Mouse (Mus musculus) limb, embryonic 13.5 days (tissue): ENCODE measurements around the gene Pigp. TPM values are rescaled to one million over a fixed set of nuclear protein-coding genes. Genes with fewer than 3 reads are reported as not detected.
A peak's percentile ranks its signal among the peaks of the same experiment; 100 is the strongest.

Source experiments
- ATAC-seq: fragments of 200-750 bp; cut with Nextera tagmentation; 2 replicates; pipeline ENCODE4 v1.8.0; 2017; ENCODE audit warnings: low read depth, moderate number of reproducible peaks, moderate TSS enrichment; ENCODE audit not compliant: low FRiP score
- H3K27ac ChIP-seq: fragments of 300-500 bp; sonication (generic); 2 replicates; pipeline ENCODE4 v1.5.1; 2015; ENCODE audit warnings: inconsistent platforms, mild to moderate bottlenecking, moderate library complexity
- H3K27me3 ChIP-seq: fragments of 300-500 bp; sonication (generic); 2 replicates; pipeline ENCODE4 v1.6.1; 2015; ENCODE audit warnings: mild to moderate bottlenecking, inconsistent platforms
- H3K36me3 ChIP-seq: fragments of 300-500 bp; sonication (generic); 2 replicates; pipeline ENCODE4 v1.6.1; 2015; ENCODE audit warnings: inconsistent platforms, mild to moderate bottlenecking, moderate library complexity
- H3K4me1 ChIP-seq: fragments of 300-500 bp; sonication (generic); 2 replicates; pipeline ENCODE4 v1.6.1; 2015; ENCODE audit warnings: inconsistent platforms
- H3K4me2 ChIP-seq: fragments of 300-500 bp; sonication (generic); replicated peaks from 2 replicates; pipeline ENCODE4 v1.6.1; 2015; ENCODE audit warnings: inconsistent platforms, mild to moderate bottlenecking, moderate library complexity
- H3K4me3 ChIP-seq: fragments of 300-500 bp; sonication (generic); 2 replicates; pipeline ENCODE4 v1.5.1; 2015; ENCODE audit warnings: moderate library complexity, mild to moderate bottlenecking, inconsistent platforms
- H3K9ac ChIP-seq: fragments of 300-500 bp; sonication (generic); 2 replicates; pipeline ENCODE4 v1.6.1; 2015; ENCODE audit warnings: mild to moderate bottlenecking, inconsistent platforms
- H3K9me3 ChIP-seq: fragments of 300-500 bp; sonication (generic); 2 replicates; pipeline ENCODE4 v1.6.1; 2016; ENCODE audit warnings: inconsistent platforms
- WGBS: fragments of 180-500 bp; shearing (Covaris S2); methylation state at CpG from one replicate; pipeline ENCODE4 v1.1.7; 2015; 5-methylcytosine and 5-hydroxymethylcytosine counted together
- polyA plus RNA-seq: library from polyadenylated mRNA; unstranded; fragments of >200 nt; fragmentation: Nextera tagmentation; extraction: Ambion mirVana; gene quantifications from 2 replicates; pipeline ENCODE4 v1.2.1, GENCODE M21; 2015

The Pigp gene
- polyA plus RNA-seq, 1 experiment from 2014 or later, result 105 TPM

DNA sequence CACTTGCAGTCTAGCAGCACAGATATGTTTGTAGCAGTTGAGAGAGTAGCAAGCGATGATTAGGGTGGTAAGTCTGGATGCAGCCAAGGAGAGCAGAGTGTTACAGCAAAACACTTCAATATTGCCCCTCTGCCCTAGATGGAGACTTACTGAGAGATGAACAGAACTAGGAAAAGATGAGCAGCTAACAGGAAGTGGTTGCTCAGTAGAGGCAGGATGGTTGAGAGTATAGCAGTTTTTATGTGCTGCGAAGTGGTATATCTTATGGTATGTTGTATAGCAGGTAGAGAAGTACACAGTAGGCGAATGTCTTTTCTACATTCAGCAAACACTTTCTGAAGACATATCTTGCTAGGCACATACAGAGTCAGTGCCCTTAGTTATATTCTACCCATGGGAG lies 11.6 kb upstream of the Pigp start:
- peaks cover 12% of the 10 kb centered on the region for H3K4me1 ChIP-seq
- 93% methylated on average over 3 of the region's 3 CpGs for WGBS
- no peak overlapping the region for H3K4me3 ChIP-seq
- H3K27ac ChIP-seq, result no peak overlapping the region
- no peak overlapping the region for H3K4me2 ChIP-seq
- no peaks in the 10 kb centered on the region for H3K9me3 ChIP-seq
- no peak overlapping the region for H3K9ac ChIP-seq
- peaks cover 6% of the 10 kb centered on the region; the same call in 1 of the 2 replicates for H3K36me3 ChIP-seq
- no peaks in the 10 kb centered on the region for H3K27me3 ChIP-seq
- no peak for ATAC-seq

DNA sequence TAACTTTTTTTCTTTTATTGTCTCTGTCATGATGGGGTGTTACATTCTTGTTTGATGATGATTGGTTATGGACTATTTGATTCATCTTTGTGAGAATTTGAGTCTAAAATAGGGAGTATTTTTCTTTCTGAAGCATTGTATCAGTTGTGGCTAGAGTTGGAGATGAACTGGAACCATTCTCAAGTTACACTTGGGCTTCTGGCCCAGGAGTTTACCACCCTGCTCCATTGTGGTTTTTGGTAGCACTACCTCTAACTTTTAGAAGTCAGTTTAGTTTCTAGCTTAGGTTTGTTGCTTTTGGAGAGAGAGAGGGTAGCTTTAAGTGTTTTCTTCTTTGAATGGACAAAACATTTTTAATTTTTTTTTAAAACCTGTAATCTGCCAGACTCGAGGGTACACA lies 7.7 kb upstream of the Pigp start:
- ATAC-seq, result no peak
- Histone ChIP-seq H3K4me1 (peaks cover 22% of the 10 kb centered on the region), H3K4me2 (no peak overlapping the region), H3K27ac (no peak overlapping the region), H3K27me3 (no peaks in the 10 kb centered on the region), H3K9ac (no peak overlapping the region), H3K36me3 (no peaks in the 10 kb centered on the region), H3K4me3 (no peak overlapping the region), H3K9me3 (no peaks in the 10 kb centered on the region)
- 76% methylated on average over 1 of the region's 1 CpGs for WGBS

DNA sequence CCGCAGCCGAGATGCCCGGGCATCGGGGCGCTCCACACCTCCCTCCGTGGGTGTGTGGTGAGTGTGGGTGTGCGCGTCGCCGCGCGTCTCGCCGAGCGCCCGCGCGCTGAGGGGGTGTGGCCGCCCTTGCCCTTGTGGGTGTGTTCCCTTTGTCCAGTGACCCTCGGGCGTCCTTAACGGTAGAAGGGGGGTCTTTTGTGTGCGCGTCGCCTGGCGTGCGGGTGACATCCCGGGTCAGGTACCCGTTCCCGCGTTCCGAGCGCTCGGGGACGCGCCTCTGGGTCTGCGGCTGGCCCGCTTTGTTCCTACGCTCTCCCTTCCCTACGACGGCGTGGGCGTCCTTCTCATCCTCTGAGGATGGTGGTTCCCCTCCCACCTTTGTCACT lies 734 bp downstream of the Pigp start:
- H3K27me3 ChIP-seq, result no peaks in the 10 kb centered on the region
- no peaks in the 10 kb centered on the region for H3K36me3 ChIP-seq
- WGBS, result under 1% methylated on average over 42 of the region's 43 CpGs
- peak overlapping the region; percentile 76 for H3K4me2 ChIP-seq
- H3K9ac ChIP-seq, result peak overlapping the region; percentile 93
- no peaks in the 10 kb centered on the region for H3K9me3 ChIP-seq
- peak overlapping the region; percentile 88 for H3K4me3 ChIP-seq
- peak overlapping the region; percentile 98 for H3K27ac ChIP-seq
- ATAC-seq, result peak; percentile 70
- peaks cover 29% of the 10 kb centered on the region for H3K4me1 ChIP-seq

DNA sequence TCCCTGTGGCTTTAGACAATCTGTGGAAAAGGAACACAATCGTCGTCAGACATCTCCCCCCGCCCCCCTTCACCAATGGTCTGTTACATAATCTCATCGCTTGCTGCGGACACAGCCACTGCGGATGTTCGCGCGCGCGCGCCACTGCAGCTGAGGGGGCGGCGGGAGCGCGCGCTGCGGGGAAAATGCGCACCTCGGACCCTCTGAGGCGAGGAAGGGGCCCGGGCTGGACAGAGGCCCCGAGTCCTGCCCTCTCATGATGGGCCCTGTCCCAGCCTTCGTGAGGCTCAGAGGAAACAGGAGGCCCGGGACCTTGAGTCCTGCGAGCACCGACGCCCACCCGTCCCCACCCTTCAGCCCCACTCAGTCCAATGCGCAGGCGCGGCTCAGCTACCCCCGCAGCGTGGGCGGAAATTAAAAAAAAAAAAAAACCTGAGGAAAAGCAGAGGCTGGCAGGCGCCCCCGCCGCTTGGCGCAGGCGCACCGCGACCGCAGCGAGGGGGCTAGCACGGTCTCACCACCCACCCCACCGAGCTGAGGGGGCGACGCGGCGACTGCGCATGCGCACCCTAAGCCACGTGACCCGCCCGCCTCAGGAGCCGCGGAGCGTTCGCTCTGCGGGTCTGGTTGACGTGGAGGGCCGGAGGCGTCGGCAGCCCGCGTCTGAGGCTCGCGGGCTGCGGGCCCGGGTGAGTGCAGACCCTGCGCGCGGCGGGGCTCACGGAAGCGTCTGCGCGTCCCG lies 1.3 kb downstream of the Pigp start, which contains the start of gene Ttc3:
TSS of gene Ttc3 (plus strand) at position 446 of the 742 bp plus-strand sequence.
- Histone ChIP-seq H3K36me3 (no peaks in the 10 kb centered on the region), H3K4me2 (peak within 1 kb of the TSS; percentile 76), H3K9me3 (no peaks in the 10 kb centered on the region), H3K9ac (peak within 1 kb of the TSS; percentile 93), H3K4me1 (peaks cover 29% of the 10 kb centered on the region), H3K27me3 (no peaks in the 10 kb centered on the region), H3K27ac (peak within 1 kb of the TSS; percentile 98), H3K4me3 (peak within 1 kb of the TSS; percentile 88)
- WGBS, result under 1% methylated on average over 75 of the region's 79 CpGs
- peak; percentile 85 for ATAC-seq

DNA sequence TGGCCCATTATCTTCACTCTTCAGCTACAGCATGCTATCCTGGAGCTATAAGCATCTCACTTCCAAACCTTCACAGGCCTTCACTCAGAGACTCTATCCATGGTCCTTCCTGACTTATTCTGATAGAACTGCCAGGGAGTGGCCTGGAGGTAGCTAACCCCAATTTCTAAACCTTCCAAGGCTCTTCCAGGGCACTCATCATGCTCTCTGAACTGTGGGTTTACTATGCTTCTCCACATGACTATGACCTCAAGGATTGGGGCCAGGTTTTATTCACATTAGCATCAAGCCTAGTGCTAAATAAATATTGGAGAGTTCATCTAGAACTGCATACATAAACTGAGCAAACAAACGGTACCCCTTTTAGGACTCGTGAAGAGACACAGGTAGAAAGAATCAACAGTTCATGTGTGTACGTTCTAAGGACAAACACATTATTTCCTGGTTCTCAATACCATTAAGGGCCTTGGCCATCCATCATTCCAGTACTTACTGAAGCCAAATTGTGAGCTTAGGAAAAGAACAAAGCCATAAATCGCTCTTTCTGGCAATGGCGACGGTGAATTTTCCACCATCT lies 2.0 kb downstream of the Pigp start:
- peaks cover 25% of the 10 kb centered on the region for H3K4me1 ChIP-seq
- no peaks in the 10 kb centered on the region for H3K9me3 ChIP-seq
- no peaks in the 10 kb centered on the region for H3K27me3 ChIP-seq
- H3K27ac ChIP-seq, result peak overlapping the region; percentile 98
- H3K4me2 ChIP-seq, result peak overlapping the region; percentile 76
- H3K36me3 ChIP-seq, result peaks cover 4% of the 10 kb centered on the region
- H3K9ac ChIP-seq, result peak overlapping the region; percentile 93
- WGBS, result 9% methylated on average over 6 of the region's 6 CpGs
- H3K4me3 ChIP-seq, result peak overlapping the region; percentile 88
- ATAC-seq, result no peak

DNA sequence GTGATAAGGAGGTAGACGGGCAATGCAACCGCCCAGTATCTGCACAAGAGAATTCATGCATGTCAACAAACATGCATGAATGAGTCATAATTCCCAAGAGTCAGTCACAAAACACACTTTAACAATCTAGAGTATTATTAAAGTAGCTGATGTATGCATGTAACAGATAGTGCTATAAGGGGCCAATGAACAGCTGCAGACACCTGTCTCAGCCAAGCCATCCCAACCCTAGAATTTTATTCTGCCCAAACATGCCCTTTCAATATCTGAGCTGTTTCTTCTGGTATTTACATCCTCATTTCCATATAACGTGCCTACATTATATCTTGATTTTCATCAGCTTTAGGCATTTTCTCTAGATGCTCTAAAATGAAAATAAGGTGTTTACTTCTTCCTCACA lies 6.2 kb downstream of the Pigp start:
- no peaks in the 10 kb centered on the region for H3K9me3 ChIP-seq
- H3K4me1 ChIP-seq, result peaks cover 12% of the 10 kb centered on the region
- peaks cover 5% of the 10 kb centered on the region for H3K36me3 ChIP-seq
- H3K4me2 ChIP-seq, result no peak overlapping the region
- no peak overlapping the region for H3K9ac ChIP-seq
- no peak overlapping the region for H3K27ac ChIP-seq
- no peaks in the 10 kb centered on the region for H3K27me3 ChIP-seq
- H3K4me3 ChIP-seq, result no peak overlapping the region
- ATAC-seq, result no peak
- 92% methylated on average over 3 of the region's 3 CpGs for WGBS

DNA sequence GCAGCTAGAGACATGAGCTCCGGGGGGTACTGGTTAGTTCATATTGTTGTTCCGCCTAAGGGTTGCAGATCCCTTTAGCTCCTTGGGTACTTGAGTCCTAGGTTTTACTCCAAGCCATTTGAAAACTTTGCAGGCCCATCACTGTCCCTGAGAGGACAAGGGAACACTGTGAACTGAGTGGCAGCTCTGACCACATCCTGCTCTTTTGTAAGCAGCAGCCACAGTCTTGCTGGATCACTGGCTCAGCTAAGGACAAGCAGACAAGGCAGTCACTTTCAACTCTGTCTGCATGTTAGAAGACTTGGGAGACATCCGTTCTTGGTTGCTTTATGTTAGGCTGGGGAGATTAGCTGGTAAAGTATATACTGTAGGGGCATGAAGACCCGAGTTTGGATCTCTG lies 7.8 kb downstream of the Pigp start:
- 90% methylated on average over 4 of the region's 4 CpGs for WGBS
- no peak for ATAC-seq
- Histone ChIP-seq H3K27ac (no peak overlapping the region), H3K4me3 (no peak overlapping the region), H3K4me1 (0 out of 2 replicates have a peak, but pooled peaks cover 4% of the 10 kb centered on the region), H3K27me3 (no peaks in the 10 kb centered on the region), H3K36me3 (peaks cover 5% of the 10 kb centered on the region), H3K9ac (no peak overlapping the region), H3K4me2 (no peak overlapping the region), H3K9me3 (no peaks in the 10 kb centered on the region)

DNA sequence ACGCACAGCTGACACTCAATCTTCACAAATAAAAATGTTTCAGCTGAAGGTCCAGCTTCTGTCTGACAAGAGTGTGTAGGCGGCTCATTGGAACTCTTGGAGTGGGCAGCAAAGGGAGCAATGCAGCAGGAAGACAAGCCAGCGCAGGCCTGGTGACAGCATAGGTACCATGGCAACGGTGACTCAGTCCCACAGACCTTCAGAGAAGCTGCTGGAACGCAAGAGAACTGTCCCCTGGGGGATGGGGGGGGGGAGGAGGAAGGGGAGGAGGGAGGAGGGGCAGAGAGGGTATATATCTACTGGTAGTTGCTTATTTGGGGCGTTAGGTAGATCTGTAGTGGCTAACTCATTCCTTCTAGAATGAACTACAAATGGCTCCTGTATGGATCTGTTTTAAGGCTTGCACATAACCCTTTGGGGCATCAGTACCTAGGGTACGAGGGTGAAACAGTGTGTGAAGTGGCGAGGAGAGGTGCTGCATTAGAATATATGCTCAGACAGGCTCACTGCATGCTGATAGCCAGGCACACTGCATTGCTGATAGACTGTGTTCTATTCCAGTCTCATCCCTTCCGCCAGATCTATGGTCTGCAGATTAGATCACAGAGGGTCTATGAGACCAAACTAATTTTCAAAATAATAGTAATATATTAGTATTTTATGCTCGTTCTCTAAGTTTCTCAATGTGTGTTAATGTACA lies 9.3 kb downstream of the Pigp start:
- whole genome bisulfite sequencing, result 53% methylated on average over 10 of the region's 10 CpGs
- Histone ChIP-seq H3K27me3 (no peaks in the 10 kb centered on the region), H3K4me2 (no peak overlapping the region), H3K4me1 (0 out of 2 replicates have a peak, but pooled peaks cover 4% of the 10 kb centered on the region), H3K36me3 (peaks cover 5% of the 10 kb centered on the region), H3K9me3 (no peaks in the 10 kb centered on the region), H3K4me3 (no peak overlapping the region), H3K27ac (no peak overlapping the region), H3K9ac (0 out of 2 replicates have a peak overlapping the region, but pooled peaks have one; percentile 31)
- no peak; the same call in 1 of the 2 replicates for ATAC-seq

DNA sequence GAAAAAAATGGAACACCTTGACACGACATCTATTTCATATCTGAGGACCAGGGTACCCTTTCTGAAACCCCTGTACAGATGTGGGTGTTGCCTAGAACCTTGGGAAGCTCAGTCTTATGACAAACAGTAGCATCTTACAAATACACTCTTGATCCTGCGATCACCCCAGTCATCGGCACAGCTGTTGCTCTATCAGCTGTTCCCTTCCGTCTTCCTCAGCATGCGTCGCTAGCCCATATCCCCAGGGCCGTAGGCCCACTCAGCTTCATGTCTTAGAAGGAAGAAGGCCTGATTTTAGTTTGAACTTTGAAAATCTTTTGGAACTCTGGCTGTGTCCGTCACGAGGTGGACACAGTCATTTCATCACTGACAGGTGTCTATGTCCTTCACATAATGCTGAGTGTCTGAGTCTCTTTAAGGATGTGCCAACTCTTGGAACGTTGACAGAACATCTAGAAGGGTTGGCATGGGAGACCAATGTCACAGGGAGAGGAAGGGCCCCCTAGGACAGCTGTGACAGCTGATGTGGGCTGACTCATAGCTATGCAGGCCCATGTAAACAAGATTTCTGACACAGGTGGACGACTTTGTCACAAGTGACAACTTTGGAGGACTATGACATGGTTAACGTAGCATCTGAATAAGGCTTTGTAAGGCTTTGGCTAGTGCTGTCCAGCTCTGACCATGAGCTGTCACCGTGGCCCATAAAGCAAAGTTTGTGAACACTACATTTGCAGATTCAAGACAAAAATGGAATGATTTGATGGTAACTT lies 10.9 kb downstream of the Pigp start:
- peak; percentile 69; the same call in 1 of the 2 replicates for ATAC-seq
- 86% methylated on average over 13 of the region's 13 CpGs for WGBS
- H3K4me3 ChIP-seq, result no peak overlapping the region
- H3K4me1 ChIP-seq, result 0 out of 2 replicates have a peak, but pooled peaks cover 4% of the 10 kb centered on the region
- H3K4me2 ChIP-seq, result no peak overlapping the region
- H3K36me3 ChIP-seq, result peaks cover 5% of the 10 kb centered on the region
- no peak overlapping the region for H3K9ac ChIP-seq
- no peaks in the 10 kb centered on the region for H3K9me3 ChIP-seq
- no peak overlapping the region for H3K27ac ChIP-seq
- H3K27me3 ChIP-seq, result no peaks in the 10 kb centered on the region

DNA sequence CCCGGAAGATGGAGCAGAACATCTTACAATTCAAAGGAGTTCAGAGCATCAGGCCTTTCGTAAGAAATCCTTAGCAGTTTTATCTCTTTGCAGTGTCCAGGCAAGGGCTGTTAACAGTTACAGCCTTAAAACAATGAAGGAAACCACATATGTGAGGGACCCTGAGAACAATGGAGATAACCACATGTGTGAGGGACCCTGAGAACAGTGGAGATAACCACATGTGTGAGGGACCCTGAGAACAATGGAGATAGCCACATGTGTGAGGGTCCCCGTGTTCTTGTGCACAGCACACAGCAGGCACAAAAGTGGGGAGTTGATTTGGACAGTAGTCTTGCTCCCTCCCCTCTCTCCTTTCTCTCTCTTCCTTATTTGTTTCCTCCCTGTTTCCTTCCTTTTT lies 13.6 kb downstream of the Pigp start:
- H3K9me3 ChIP-seq, result no peaks in the 10 kb centered on the region
- no peaks in the 10 kb centered on the region for H3K36me3 ChIP-seq
- ATAC-seq, result no peak
- no peak overlapping the region for H3K9ac ChIP-seq
- H3K27ac ChIP-seq, result no peak overlapping the region
- H3K4me1 ChIP-seq, result 0 out of 2 replicates have a peak, but pooled peaks cover 4% of the 10 kb centered on the region
- no peaks in the 10 kb centered on the region for H3K27me3 ChIP-seq
- H3K4me2 ChIP-seq, result no peak overlapping the region
- no peak overlapping the region for H3K4me3 ChIP-seq
- WGBS, result 80% methylated on average over 3 of the region's 3 CpGs

DNA sequence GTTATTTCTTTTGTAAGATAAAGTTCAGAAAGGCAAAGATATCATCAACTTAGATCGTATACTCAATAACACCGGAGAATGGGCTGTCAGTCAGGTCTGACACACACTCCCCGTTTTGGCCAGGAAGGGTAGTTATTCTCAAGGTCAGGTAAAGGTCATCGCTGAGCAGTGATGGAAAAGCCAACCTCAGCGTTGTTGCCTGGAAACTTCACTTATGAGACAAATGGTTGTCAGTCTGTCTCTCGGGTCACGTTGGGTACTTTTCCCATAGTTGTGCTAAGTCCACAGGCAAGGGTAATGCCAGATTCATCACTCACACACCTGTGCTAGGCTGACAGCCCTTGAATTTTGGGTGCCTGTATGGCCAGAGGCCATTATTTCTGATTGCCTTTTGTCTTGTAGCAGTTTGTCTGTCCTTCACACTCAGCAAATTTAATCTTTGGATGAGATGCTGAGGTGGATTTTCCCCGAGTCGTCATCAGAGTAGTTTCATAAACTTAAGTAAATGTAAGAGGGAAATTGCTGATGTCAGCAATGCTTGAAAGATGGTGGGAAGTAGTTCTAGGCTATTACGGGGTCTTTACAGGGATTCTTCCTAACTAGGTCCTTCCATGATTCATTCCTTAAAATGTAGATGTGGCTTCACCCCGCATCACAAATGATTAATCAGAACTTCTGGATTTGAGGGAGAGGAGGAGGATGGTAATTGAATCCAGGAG lies 14.7 kb downstream of the Pigp start:
- Histone ChIP-seq H3K4me3 (no peak overlapping the region), H3K9ac (no peak overlapping the region), H3K9me3 (no peaks in the 10 kb centered on the region), H3K4me2 (no peak overlapping the region), H3K27ac (no peak overlapping the region), H3K27me3 (no peaks in the 10 kb centered on the region), H3K36me3 (no peaks in the 10 kb centered on the region), H3K4me1 (no peaks in the 10 kb centered on the region)
- WGBS, result 68% methylated on average over 11 of the region's 11 CpGs
- ATAC-seq, result no peak
